In genomic region chr3:28776491-28776890, GRCm38 (mm10) we compare ENCODE assay signal across 21 mouse cellular contexts. TPM values are rescaled to one million over a fixed set of nuclear protein-coding genes. Genes with fewer than 3 reads are reported as not detected.
A peak's percentile ranks its signal among the peaks of the same experiment; 100 is the strongest.
DNase-seq lines count a peak whose midpoint lies in the region; ATAC-seq lines count a peak whose summit lies in the region.
"Had no signal": no experiment of that assay in that cellular context is flagged by ENCODE, and none has a peak within 500 bp of the region (broad histone marks: within the 10 kb centered on the region; RNA-seq: fewer than 3 reads in every experiment).

No protein-coding gene starts in this region.

- 8% methylated on average over 1 of the region's 1 CpGs for WGBS in liver, embryonic 13.5 days (ENCODE audit: insufficient replicate concordance)

- peaks cover 54% of the 10 kb centered on the region for H3K4me1 ChIP-seq in liver, embryonic 13.5 days (replicated peaks)
- H3K4me1 ChIP-seq: midbrain, embryonic 12.5 days had no signal

- no peaks in the 10 kb centered on the region for H3K27me3 ChIP-seq in liver, embryonic 13.5 days
- H3K27me3 ChIP-seq: embryonic facial prominence, embryonic 15.5 days; limb, embryonic 15.5 days; neural tube, embryonic 13.5 days had no signal

- H3K9me3 ChIP-seq in liver, embryonic 13.5 days (replicated peaks): no peaks in the 10 kb centered on the region
- H3K9me3 ChIP-seq: embryonic facial prominence, embryonic 15.5 days; forebrain, embryonic 12.5 days; limb, embryonic 15.5 days; midbrain, embryonic 12.5 days; neural tube, embryonic 13.5 days had no signal

- peak overlapping the region; percentile 43 for H3K4me3 ChIP-seq in liver, embryonic 13.5 days (replicated peaks)
- H3K4me3 ChIP-seq: embryonic facial prominence, embryonic 15.5 days; forebrain, embryonic 12.5 days; heart, adult 2 months; limb, embryonic 15.5 days; midbrain, embryonic 12.5 days; neural tube, embryonic 13.5 days had no signal

- H3K4me2 ChIP-seq in liver, embryonic 13.5 days: peak overlapping the region; percentile 81
- H3K4me2 ChIP-seq: embryonic facial prominence, embryonic 15.5 days; forebrain, embryonic 12.5 days; hindbrain, embryonic 14.5 days; limb, embryonic 15.5 days; midbrain, embryonic 12.5 days; neural tube, embryonic 13.5 days had no signal

- peak overlapping the region; percentile 99 for H3K27ac ChIP-seq in liver, embryonic 13.5 days
- H3K27ac ChIP-seq: embryonic facial prominence, embryonic 15.5 days; forebrain, embryonic 12.5 days; heart, adult 2 months; hindbrain, embryonic 14.5 days; limb, embryonic 15.5 days; midbrain, embryonic 12.5 days; neural tube, embryonic 13.5 days had no signal

- peak; percentile 22 to 27 for DNase-seq in spleen, postnatal 10 days (ENCODE audit: low spot score in 2 of 2)
- DNase-seq in spleen, postnatal 4 days (ENCODE audit: low spot score in 2 of 2): no peak
- peak; percentile 72 for DNase-seq in liver, embryonic 13.5 days
- DNase-seq in thymus, postnatal 25 days: no peak
- no peak for DNase-seq in kidney, postnatal 4 days
- DNase-seq in layer of hippocampus, adult 18-20 months (ENCODE audit: low spot score in 2 of 2): no peak
- DNase-seq: adrenal gland, postnatal 14 days; cerebellum, adult 18-20 months; cerebellum, postnatal 36 days; gastrocnemius, postnatal 14 days; heart, adult 2 months; heart, postnatal 10 days; kidney, adult 8-10 months; kidney, postnatal 14 days had no signal

- H3K36me3 ChIP-seq in liver, embryonic 13.5 days: no peaks in the 10 kb centered on the region
- H3K36me3 ChIP-seq: embryonic facial prominence, embryonic 15.5 days; forebrain, embryonic 12.5 days; limb, embryonic 15.5 days; midbrain, embryonic 12.5 days; neural tube, embryonic 13.5 days had no signal

- peak; percentile 69 for ATAC-seq in erythroblast, adult 5-6 weeks (replicated peaks; ENCODE audit: low FRiP score, poor library complexity, severe bottlenecking)
- ATAC-seq in liver, embryonic 13.5 days (ENCODE audit: low read depth): peak; percentile 78

- H3K9ac ChIP-seq in liver, embryonic 13.5 days: peak overlapping the region; percentile 62
- H3K9ac ChIP-seq: embryonic facial prominence, embryonic 15.5 days; forebrain, embryonic 12.5 days; hindbrain, embryonic 14.5 days; limb, embryonic 15.5 days; midbrain, embryonic 12.5 days; neural tube, embryonic 13.5 days had no signal

RNA-seq across cellular contexts. Expression of gene Eif5a2, which starts 4.6 kb away (rescaled TPM):
- total RNA-seq in erythroblast, adult 5-6 weeks (2015; ENCODE audit: low replicate concordance): 3.5 and 6.3 TPM in 2 replicates
- 7.1 and 7.7 TPM in 2 replicates for total RNA-seq in erythroblast, adult 5-6 weeks (2017; ENCODE audit: low replicate concordance)
- 6.2 and 8.8 TPM in 2 replicates for polyA plus RNA-seq in liver, embryonic 13.5 days (2015; fragmentation: Nextera tagmentation; extraction: Ambion mirVana)
- 10 to 100 TPM; 34.7 to 35.5 TPM for total RNA-seq in layer of hippocampus, adult 18-20 months (2021)

RNA-seq across cellular contexts. Expression of gene Rpl22l1, which starts 28.7 kb away (rescaled TPM):
- total RNA-seq in erythroblast, adult 5-6 weeks (2015; ENCODE audit: low replicate concordance): 204 and 221 TPM in 2 replicates
- 28.6 and 67.2 TPM in 2 replicates for total RNA-seq in erythroblast, adult 5-6 weeks (2017; ENCODE audit: low replicate concordance)
- 327 and 404 TPM in 2 replicates for polyA plus RNA-seq in liver, embryonic 13.5 days (2015; fragmentation: Nextera tagmentation; extraction: Ambion mirVana)
- total RNA-seq in layer of hippocampus, adult 18-20 months (2021): 100 to 1,000 TPM; 197 to 209 TPM

Comparison
In these comparisons a context has a peak if more than half of its experiments do, and no peak if none do; other contexts are left out.
1. DNase-seq: peak in spleen, postnatal 10 days (2 of 2) and liver, embryonic 13.5 days (single experiment); none in spleen, postnatal 4 days (0 of 2), thymus, postnatal 25 days (single experiment), kidney, postnatal 4 days (0 of 2) and layer of hippocampus, adult 18-20 months (0 of 2).
2. RNA of gene Eif5a2, which starts 4.6 kb away (total RNA-seq): 34.7 to 35.5 TPM in layer of hippocampus, adult 18-20 months; 3.5 to 7.7 TPM in erythroblast, adult 5-6 weeks; every median in the first group is over 4 times any median in the second.